Mouse (Mus musculus) small intestine, adult 2 months (tissue): Measurements from ENCODE around the gene Rel. TPM values are rescaled to one million over a fixed set of nuclear protein-coding genes. Genes with fewer than 3 reads are reported as not detected.

Source experiments
- H3K27ac ChIP-seq: fragments of 200-500 bp; 2 replicates; pipeline ENCODE4 v1.5.1; 2012; ENCODE audit warnings: low read depth, low read length, control low read depth, inconsistent platforms; ENCODE audit not compliant: insufficient read depth
- H3K27me3 ChIP-seq: fragments of 200-500 bp; 2 replicates; pipeline ENCODE4 v1.6.1; 2012; ENCODE audit warnings: mild to moderate bottlenecking, moderate library complexity, low read length, inconsistent platforms; ENCODE audit not compliant: control insufficient read depth, insufficient read depth
- H3K36me3 ChIP-seq: fragments of 200-500 bp; 2 replicates; pipeline ENCODE4 v1.6.1; 2012; ENCODE audit warnings: mild to moderate bottlenecking, low read length, control low read depth, inconsistent platforms; ENCODE audit not compliant: control insufficient read depth, insufficient read depth
- H3K4me1 ChIP-seq: fragments of 200-500 bp; 2 replicates; pipeline ENCODE4 v1.6.1; 2012; ENCODE audit warnings: low read length, inconsistent platforms, mixed read lengths; ENCODE audit not compliant: control insufficient read depth, insufficient read depth, insufficient read length
- H3K4me3 ChIP-seq: fragments of 200-500 bp; 2 replicates; pipeline ENCODE4 v1.5.1; 2012; ENCODE audit warnings: low read depth, mild to moderate bottlenecking, control low read depth, inconsistent platforms, low read length, moderate library complexity
- CTCF ChIP-seq: fragments of 200-500 bp; IDR thresholded peaks from 2 replicates; pipeline ENCODE4 v1.5.1; 2012; ENCODE audit warnings: low read depth, mild to moderate bottlenecking, control low read depth, inconsistent platforms, low read length, moderate library complexity, mixed read lengths; ENCODE audit not compliant: insufficient replicate concordance, insufficient read length; ENCODE audit errors: extremely low read depth
- POLR2A ChIP-seq: fragments of 200-500 bp; IDR thresholded peaks from 2 replicates; pipeline ENCODE4 v1.6.1; 2012; ENCODE audit warnings: low read depth, mild to moderate bottlenecking, control low read depth, inconsistent platforms, low read length, moderate library complexity
- WGBS: fragments of 180-500 bp; shearing (Covaris S2); methylation state at CpG from one replicate; pipeline ENCODE4 v1.1.7; 2018; 5-methylcytosine and 5-hydroxymethylcytosine counted together
- polyA plus RNA-seq: library from polyadenylated mRNA; depleted of rRNA; stranded (reverse); fragments of >200 nt; gene quantifications from 2 replicates; pipeline ENCODE4 v1.2.3, GENCODE M21; 2012

Gene Rel
- polyA plus RNA-seq, 1 experiment = 1.5 TPM

DNA sequence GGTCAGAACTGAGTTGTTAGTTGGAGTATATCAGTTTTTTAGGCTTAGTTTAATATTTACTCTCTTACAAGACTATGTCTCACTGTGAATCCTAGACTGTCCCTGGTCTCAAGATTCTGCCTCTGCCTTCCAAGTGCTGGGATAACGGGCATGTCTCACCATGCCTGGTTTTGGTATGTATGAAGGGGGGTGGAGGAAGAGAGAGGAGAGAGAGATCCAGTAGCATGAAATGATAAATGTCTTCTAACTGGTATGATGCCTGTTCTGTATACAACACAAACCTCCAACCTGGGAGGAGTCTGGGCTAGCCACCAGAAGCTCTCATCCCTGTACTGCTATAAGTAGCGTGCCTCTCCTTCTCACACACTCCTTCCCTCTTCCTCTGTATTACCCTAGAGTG is 44.3 kb downstream of the Rel start:
- H3K4me3 ChIP-seq = no peak overlapping the region
- no peak overlapping the region for H3K27ac ChIP-seq
- no peaks in the 10 kb centered on the region for H3K27me3 ChIP-seq
- TF ChIP-seq POLR2A = no peak
- TF ChIP-seq CTCF = no peak
- H3K36me3 ChIP-seq = peaks cover 32% of the 10 kb centered on the region
- H3K4me1 ChIP-seq = no peaks in the 10 kb centered on the region
- 88% methylated on average over 2 of the region's 2 CpGs for WGBS

DNA sequence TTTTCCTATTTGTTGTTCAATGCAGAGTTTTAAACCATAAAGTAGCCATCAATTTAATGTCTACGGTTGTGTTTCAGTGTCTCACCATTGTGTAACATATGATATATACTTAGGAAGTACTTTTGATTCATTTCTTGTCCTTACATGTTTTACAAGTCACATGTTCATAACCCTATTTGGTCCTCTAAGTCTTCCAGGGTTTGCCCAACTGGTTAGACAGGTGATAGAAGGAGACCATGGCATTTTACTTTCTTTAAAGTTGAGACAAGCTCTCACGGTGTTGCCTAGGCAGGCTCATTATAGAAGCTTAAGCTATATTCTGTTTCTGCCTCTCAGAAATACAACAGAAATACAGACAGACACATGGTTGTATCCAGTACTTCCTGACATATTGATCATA is 44.9 kb downstream of the Rel start:
- Histone ChIP-seq H3K36me3 (peaks cover 32% of the 10 kb centered on the region), H3K27me3 (no peaks in the 10 kb centered on the region), H3K4me1 (no peaks in the 10 kb centered on the region), H3K4me3 (no peak overlapping the region), H3K27ac (no peak overlapping the region)
- TF ChIP-seq CTCF = no peak
- no peak for TF ChIP-seq POLR2A
- WGBS = 89% methylated on average over 2 of the region's 2 CpGs

DNA sequence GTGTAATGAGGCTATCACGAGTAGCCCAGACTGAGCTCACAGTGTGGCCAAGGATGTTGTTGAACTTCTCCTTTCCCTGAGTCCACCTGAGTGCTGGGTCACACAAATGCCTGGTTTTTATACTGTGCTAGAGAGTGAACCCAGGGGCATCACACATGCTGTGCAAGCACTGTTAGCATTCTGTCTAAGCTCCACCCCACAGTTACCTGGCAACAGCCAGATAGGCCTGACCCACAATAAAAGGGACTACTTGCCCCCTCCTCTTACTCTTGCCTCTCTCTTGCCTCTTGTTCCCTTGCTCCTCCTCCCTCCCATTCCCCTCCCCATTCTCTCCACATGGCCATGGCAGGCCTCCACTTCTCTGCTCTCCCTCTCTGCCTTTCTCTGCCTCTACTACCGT is 48.4 kb downstream of the Rel start:
- H3K36me3 ChIP-seq = peaks cover 45% of the 10 kb centered on the region
- 52% methylated on average over 2 of the region's 2 CpGs for WGBS
- no peak overlapping the region for H3K27ac ChIP-seq

DNA sequence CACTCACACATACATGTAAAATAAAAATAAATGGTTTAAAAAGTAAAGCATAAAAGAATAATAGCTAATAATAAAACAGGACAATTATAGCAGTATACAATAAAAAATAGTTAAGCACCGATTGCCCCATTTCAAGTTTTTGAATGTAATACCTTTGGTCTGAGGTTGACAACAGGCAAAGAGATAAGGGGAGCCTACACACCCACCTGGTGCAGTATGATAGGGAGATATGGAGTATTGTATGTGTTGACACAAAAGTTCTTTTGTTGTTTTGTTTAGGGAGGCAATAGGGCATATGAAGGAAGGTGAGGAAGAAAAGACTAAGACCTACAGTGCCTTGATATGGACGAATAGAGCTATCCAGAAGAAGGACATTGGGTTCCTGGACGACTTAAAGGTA is 50.9 kb downstream of the Rel start:
- H3K36me3 ChIP-seq = peaks cover 44% of the 10 kb centered on the region
- TF ChIP-seq CTCF (no peak), POLR2A (no peak)
- H3K4me3 ChIP-seq = no peak overlapping the region
- no peaks in the 10 kb centered on the region for H3K27me3 ChIP-seq
- 59% methylated on average over 3 of the region's 3 CpGs for WGBS
- H3K4me1 ChIP-seq = no peaks in the 10 kb centered on the region
- no peak overlapping the region for H3K27ac ChIP-seq

More for the DNA sequence above, 48.4 kb downstream of the Rel start:
- TF ChIP-seq CTCF (no peak), POLR2A (no peak)
- no peaks in the 10 kb centered on the region for H3K4me1 ChIP-seq
- H3K27me3 ChIP-seq = no peaks in the 10 kb centered on the region
- H3K4me3 ChIP-seq = no peak overlapping the region

DNA sequence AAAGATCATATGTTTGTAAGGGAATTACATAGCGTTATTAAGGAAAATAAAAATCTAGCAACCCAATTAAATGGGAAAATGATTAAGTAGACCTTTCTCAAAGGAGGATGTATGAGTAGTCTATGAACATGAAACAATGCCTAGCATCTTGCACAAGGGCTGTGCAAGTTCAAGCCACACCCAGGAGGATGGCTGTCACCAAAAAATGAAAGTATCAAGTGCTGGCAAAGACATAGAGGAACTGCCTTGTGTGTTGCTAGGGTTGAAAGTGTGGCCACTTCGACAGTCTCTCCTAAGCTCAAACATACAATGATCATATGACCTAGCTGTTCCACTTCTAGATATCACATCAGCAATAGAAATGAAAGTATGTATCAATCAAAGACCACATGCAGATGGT is 51.9 kb downstream of the Rel start:
- H3K27me3 ChIP-seq = no peaks in the 10 kb centered on the region
- WGBS = 87% methylated on average over 2 of the region's 2 CpGs
- no peak overlapping the region for H3K4me3 ChIP-seq
- no peak overlapping the region for H3K27ac ChIP-seq
- H3K36me3 ChIP-seq = peaks cover 51% of the 10 kb centered on the region
- no peak for TF ChIP-seq CTCF
- no peak for TF ChIP-seq POLR2A
- no peaks in the 10 kb centered on the region for H3K4me1 ChIP-seq

DNA sequence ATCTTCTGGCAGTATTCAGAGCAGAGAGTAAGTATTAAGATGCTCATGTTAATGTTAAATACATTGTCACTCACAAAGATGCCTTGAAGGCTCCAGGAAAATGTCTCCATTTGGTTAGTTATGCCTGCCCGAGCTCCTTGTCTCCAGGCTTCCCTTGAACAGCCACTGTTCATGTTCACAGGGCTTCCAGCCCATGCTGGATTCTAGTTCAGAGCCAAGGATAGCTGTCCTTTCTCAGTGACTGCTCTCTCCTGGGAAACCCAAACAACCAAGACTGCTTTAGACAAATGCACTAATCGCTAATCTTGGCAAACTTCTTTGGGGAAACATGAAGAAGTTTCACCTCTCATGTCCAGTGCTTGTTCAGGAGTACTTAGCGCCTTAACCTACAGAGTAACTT is 58.5 kb downstream of the Rel start:
- no peak for TF ChIP-seq CTCF
- no peak for TF ChIP-seq POLR2A
- H3K4me3 ChIP-seq = no peak overlapping the region
- no peak overlapping the region for H3K27ac ChIP-seq
- H3K27me3 ChIP-seq = no peaks in the 10 kb centered on the region
- H3K4me1 ChIP-seq = no peaks in the 10 kb centered on the region
- WGBS = 91% methylated on average over 3 of the region's 3 CpGs
- peaks cover 62% of the 10 kb centered on the region for H3K36me3 ChIP-seq

DNA sequence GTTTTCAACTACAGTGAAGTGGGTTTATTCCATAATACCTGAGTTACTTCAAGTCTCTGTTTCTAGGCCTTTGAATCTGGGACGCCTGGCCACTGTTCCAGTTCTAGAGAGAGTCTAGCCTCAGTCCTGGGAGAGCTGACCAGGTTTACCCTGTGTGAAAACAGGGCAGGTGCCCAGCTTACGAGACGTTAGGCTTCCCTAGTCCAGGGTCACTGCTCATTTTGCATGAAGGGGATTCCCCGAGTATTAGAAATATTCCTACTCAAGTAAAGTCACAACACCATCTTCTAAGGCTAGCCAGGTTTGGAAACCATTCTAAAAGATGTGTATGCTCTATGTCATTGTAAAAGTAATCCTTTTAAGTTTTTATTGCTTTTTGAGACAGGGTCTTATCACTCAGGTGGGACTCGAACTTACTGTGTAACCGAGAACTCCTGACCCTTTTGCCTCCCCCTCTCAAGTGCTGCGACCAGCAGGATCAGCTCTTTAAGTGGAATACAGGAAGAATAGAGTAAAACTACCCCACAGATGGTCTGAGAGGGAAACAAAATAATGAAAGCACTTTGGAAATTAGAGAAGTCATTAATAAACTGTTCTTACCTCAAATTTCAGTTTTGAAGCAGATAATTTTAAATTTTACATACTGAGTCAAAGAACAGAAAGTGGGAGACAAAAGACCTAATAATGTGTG is 66.0 kb downstream of the Rel start:
- H3K4me3 ChIP-seq = no peak overlapping the region
- H3K27ac ChIP-seq = no peak overlapping the region
- no peaks in the 10 kb centered on the region for H3K27me3 ChIP-seq
- no peaks in the 10 kb centered on the region for H3K4me1 ChIP-seq
- TF ChIP-seq CTCF (no peak), POLR2A (no peak)
- peaks cover 21% of the 10 kb centered on the region for H3K36me3 ChIP-seq
- 80% methylated on average over 7 of the region's 7 CpGs for WGBS

DNA sequence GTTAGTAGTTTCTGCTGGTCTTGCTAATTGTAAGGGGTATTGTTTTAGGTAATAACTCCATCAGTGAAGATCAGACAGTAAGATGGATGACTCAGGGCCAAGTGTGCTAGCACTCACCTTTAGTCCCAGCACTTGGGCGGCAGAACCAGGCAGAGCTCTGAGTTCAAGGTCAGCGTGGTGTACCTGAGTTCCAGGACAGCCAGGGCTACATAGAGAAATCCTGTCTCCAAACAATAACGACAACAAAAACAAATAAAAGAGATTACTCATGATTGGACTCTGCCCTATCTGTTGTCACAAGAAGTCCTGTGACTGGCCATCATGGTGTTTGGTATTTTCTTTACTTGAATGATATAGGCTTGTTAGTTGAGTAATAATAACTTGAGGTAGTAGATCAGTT is 68.9 kb downstream of the Rel start:
- no peak overlapping the region for H3K27ac ChIP-seq
- H3K36me3 ChIP-seq = peaks cover 7% of the 10 kb centered on the region
- no peak for TF ChIP-seq POLR2A
- no peak for TF ChIP-seq CTCF
- no peaks in the 10 kb centered on the region for H3K27me3 ChIP-seq
- no peak overlapping the region for H3K4me3 ChIP-seq
- WGBS = 70% methylated on average over 3 of the region's 3 CpGs
- 0 out of 2 replicates have a peak, but pooled peaks cover 5% of the 10 kb centered on the region for H3K4me1 ChIP-seq
